Mouse (Mus musculus) induced T-regulatory cell, adult 2 months (primary cell): ENCODE measurements around the gene Sgk2.

Experiments used
- DNase-seq: peaks from one replicate; pipeline ENCODE4 v3.0.0-alpha.2; 2012; ENCODE audit warnings: low read depth

Sgk2 gene

GRCm38 (mm10) chr2:162991394-162992083, 4.4 kb downstream of the Sgk2 start:
- DNase-seq, result no peak

DNA sequence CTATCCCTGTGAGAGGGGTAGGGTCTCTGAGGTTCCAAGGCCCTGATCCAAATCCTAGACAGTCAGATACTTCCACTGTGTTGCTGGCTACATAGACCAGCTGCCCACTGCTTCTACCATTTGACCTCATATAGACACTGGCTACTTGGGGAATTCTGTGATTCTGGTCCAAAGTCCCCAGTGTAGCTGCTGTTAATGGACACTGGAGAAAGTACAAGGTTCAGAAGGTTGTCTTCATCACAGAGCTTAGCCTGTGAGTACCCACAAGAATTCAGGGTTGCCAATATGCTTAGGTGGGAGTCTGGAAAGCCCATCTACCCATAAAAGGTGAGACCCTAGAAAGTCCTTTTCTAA, 4.9 kb downstream of the Sgk2 start:
- DNase-seq, result no peak

- DNase-seq, result no peak
These were observed 6.9 kb downstream of the Sgk2 start for GRCm38 (mm10) chr2:162993881-162994616.

- peak; percentile 82 for DNase-seq
These were observed 11.5 kb downstream of the Sgk2 start for GRCm38 (mm10) chr2:162998528-162999230.

GRCm38 (mm10) chr2:162999744-163000143, 12.6 kb downstream of the Sgk2 start:
- DNase-seq, result peak; percentile 64

- DNase-seq, result no peak
These were observed 13.9 kb downstream of the Sgk2 start for GRCm38 (mm10) chr2:163001071-163001470.

- DNase-seq, result no peak
These were observed 20.2 kb downstream of the Sgk2 start for GRCm38 (mm10) chr2:163007299-163007698.

GRCm38 (mm10) chr2:163016916-163017743, 30.0 kb downstream of the Sgk2 start, which contains the start of gene Ift52:
Gene Ift52 (plus strand): TSS chr2:163017354.
- DNase-seq, result peak; percentile 96

GRCm38 (mm10) chr2:163031289-163031688, 44.2 kb downstream of the Sgk2 start:
- no peak for DNase-seq

GRCm38 (mm10) chr2:163031757-163032156, 44.6 kb downstream of the Sgk2 start:
- DNase-seq, result no peak

GRCm38 (mm10) chr2:163032622-163033021, 45.5 kb downstream of the Sgk2 start:
- no peak for DNase-seq

DNA sequence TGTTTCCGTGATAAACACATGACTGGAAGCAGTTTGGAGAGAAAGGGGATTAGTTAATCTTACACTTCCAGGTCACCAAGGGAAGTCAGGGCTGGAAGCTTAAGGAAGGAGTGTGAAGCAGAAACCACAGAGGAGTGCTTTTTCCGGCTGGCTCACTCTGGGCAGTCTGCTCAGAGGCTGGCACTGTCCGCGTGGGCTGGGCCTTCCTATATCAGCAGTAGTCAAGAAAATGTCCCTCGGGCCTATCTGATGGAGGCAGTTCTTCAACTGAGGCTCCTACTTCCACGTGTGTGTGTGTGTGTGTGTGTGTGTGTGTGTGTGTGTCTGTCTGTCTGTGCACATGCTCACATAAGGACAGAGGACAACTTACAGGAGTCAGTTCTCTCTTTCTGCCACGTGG, 52.8 kb downstream of the Sgk2 start:
- DNase-seq, result no peak

- DNase-seq, result peak; percentile 71
These were observed 61.0 kb downstream of the Sgk2 start for GRCm38 (mm10) chr2:163048125-163048524.

DNA sequence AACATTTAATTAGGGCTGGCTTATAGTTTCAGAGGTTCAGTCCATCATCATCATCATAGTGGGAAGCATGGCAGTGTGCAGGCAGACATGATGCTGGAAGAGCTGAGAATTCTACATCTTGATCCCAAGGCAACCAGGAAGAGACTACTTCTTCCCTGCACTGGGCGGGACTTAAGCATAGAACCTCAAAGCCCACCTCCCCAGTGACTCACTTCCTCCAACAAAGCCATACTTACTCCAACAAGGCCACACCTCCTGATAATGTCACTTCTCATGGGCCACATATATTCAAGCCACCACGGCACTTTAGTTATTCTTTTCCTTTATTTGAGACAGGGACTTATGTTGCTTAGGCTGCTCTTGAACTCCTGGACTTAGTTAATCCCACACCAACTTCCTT, 62.0 kb downstream of the Sgk2 start:
- no peak for DNase-seq

- DNase-seq, result no peak
These were observed 64.6 kb downstream of the Sgk2 start for GRCm38 (mm10) chr2:163051691-163052090.

- no peak for DNase-seq
These were observed 65.0 kb downstream of the Sgk2 start for GRCm38 (mm10) chr2:163052101-163052500.

- no peak for DNase-seq
These were observed 65.7 kb downstream of the Sgk2 start for GRCm38 (mm10) chr2:163052826-163053225.

GRCm38 (mm10) chr2:163054335-163054840, 67.3 kb downstream of the Sgk2 start, which contains the start of gene Mybl2:
Gene Mybl2 (plus strand): TSS chr2:163054687.
- DNase-seq, result peak; percentile 98

DNA sequence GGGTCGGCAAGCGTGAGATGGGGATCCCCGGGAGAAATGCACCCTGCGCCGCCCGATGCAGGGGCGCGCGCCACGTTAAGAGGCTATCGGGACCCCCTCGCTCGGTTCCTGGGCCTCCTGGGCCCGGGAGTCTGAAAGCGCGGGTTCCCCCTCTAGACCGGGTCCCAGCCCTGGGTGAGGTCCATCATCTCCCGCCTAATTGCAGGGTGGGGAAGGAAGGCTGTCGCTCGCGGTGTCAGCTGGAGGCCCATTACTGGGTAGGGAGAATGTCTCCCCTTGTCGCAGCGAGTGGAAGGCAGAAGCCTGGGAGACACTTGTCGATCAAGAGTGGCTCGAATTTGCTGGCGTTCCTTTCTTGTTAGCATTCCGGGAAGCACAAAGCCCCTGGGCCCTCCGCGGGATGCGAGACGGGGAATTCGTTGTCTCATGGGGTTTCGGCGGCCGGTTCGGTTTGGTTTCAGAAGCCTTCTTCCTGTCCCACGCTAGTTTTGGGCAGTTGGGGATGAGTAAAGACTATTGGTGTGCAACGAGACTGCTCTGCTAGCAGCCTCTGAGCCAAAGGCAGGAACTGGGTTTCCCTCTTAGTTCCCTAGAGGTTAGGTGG, 67.9 kb downstream of the Sgk2 start:
- peak; percentile 65 for DNase-seq

GRCm38 (mm10) chr2:163055715-163056114, 68.6 kb downstream of the Sgk2 start:
- no peak for DNase-seq

DNA sequence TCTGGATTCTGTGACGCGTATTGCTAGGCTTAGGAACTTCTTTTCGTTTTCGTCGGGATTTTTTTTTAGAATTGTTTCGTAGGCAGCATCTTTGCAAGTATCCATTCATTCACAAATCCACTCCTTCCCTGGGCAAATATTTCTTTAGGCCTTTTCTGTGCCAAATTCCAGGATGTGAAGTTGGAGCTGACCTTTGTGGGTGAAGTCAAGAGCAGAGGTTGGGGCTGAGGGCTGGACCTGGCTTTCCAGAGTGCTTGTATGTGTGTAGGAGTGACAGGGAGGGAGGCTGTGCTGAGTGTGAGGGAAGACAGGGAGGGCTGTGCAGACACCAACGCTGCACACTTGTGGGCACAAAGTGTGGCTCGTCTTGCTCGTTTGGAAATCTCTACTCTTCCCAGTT, 69.5 kb downstream of the Sgk2 start:
- no peak for DNase-seq
